Mouse (Mus musculus) olfactory bulb, adult 2 months (tissue): ENCODE measurements around the gene Ikzf1. TPM values are rescaled to one million over a fixed set of nuclear protein-coding genes. Genes with fewer than 3 reads are reported as not detected.

Source experiments
- H3K27ac ChIP-seq: fragments of 200-500 bp; 2 replicates; pipeline ENCODE4 v1.5.1; 2012; ENCODE audit warnings: low read depth, low read length; ENCODE audit not compliant: insufficient read depth
- H3K4me1 ChIP-seq: fragments of 200-500 bp; 2 replicates; pipeline ENCODE4 v1.6.1; 2012; ENCODE audit warnings: low read length; ENCODE audit not compliant: control insufficient read depth, insufficient read depth
- H3K4me3 ChIP-seq: fragments of 200-500 bp; 2 replicates; pipeline ENCODE4 v1.5.1; 2012; ENCODE audit warnings: mild to moderate bottlenecking, low read depth, low read length, moderate library complexity; ENCODE audit not compliant: insufficient read depth
- CTCF ChIP-seq: fragments of 200-500 bp; IDR thresholded peaks from 2 replicates; pipeline ENCODE4 v1.5.1; 2012; ENCODE audit warnings: low read depth, mild to moderate bottlenecking, low read length, moderate library complexity; ENCODE audit not compliant: insufficient read depth
- POLR2A ChIP-seq: fragments of 200-500 bp; IDR thresholded peaks from 2 replicates; pipeline ENCODE4 v1.6.1; 2012; ENCODE audit warnings: mild to moderate bottlenecking, low read depth, low read length, moderate library complexity; ENCODE audit not compliant: insufficient read depth
- WGBS: fragments of 180-500 bp; shearing (Covaris S2); methylation state at CpG from one replicate; pipeline ENCODE4 v1.1.7; 2018; 5-methylcytosine and 5-hydroxymethylcytosine counted together
- polyA plus RNA-seq: library from polyadenylated mRNA; stranded (reverse); fragments of >200 nt; gene quantifications from 2 replicates; pipeline ENCODE4 v1.2.4, GENCODE M21; 2012; ENCODE audit warnings: low replicate concordance; ENCODE audit not compliant: missing spikeins, insufficient read depth, insufficient read length

Ikzf1 gene
- 59.5 TPM in 1 of 2 replicates, not detected in the other for polyA plus RNA-seq

GRCm38 (mm10) chr11:11684930-11685852 is at the start of gene Ikzf1:
Ikzf1 (plus strand) TSS chr11:11685003.
- Histone ChIP-seq H3K4me1 (peaks cover 14% of the 10 kb centered on the region), H3K4me3 (peak within 1 kb of the TSS; percentile 50), H3K27ac (no peak within 1 kb of the TSS)
- 8% methylated on average over 100 of the region's 100 CpGs for WGBS
- TF ChIP-seq POLR2A (no peak), CTCF (no peak)

GRCm38 (mm10) chr11:11644303-11644702 is 40.5 kb upstream of the Ikzf1 start:
- H3K4me3 ChIP-seq: no peak overlapping the region
- TF ChIP-seq POLR2A: no peak
- no peak for TF ChIP-seq CTCF
- no peaks in the 10 kb centered on the region for H3K4me1 ChIP-seq
- no peak overlapping the region for H3K27ac ChIP-seq

- Histone ChIP-seq H3K27ac (no peak overlapping the region), H3K4me3 (no peak overlapping the region), H3K4me1 (no peaks in the 10 kb centered on the region)
- no peak for TF ChIP-seq CTCF
- no peak for TF ChIP-seq POLR2A
- WGBS: 89% methylated on average over 3 of the region's 3 CpGs
These were observed 28.4 kb upstream of the Ikzf1 start for GRCm38 (mm10) chr11:11656388-11656787.

- TF ChIP-seq CTCF (no peak), POLR2A (no peak)
- 76% methylated on average over 5 of the region's 5 CpGs for WGBS
- H3K4me1 ChIP-seq: no peaks in the 10 kb centered on the region
- H3K27ac ChIP-seq: no peak overlapping the region
- no peak overlapping the region for H3K4me3 ChIP-seq
These were observed 27.7 kb upstream of the Ikzf1 start for GRCm38 (mm10) chr11:11656995-11657530.

GRCm38 (mm10) chr11:11657634-11658033 is 27.2 kb upstream of the Ikzf1 start:
- TF ChIP-seq CTCF (no peak), POLR2A (no peak)
- Histone ChIP-seq H3K27ac (no peak overlapping the region), H3K4me3 (no peak overlapping the region), H3K4me1 (no peaks in the 10 kb centered on the region)
- 96% methylated on average over 4 of the region's 4 CpGs for WGBS

- Histone ChIP-seq H3K27ac (no peak overlapping the region), H3K4me1 (no peaks in the 10 kb centered on the region), H3K4me3 (no peak overlapping the region)
- TF ChIP-seq CTCF (no peak), POLR2A (no peak)
- 88% methylated on average over 4 of the region's 4 CpGs for WGBS
These were observed 26.0 kb upstream of the Ikzf1 start for GRCm38 (mm10) chr11:11658834-11659233.

GRCm38 (mm10) chr11:11660651-11661050 is 24.2 kb upstream of the Ikzf1 start:
- no peak for TF ChIP-seq POLR2A
- no peak for TF ChIP-seq CTCF
- Histone ChIP-seq H3K4me3 (no peak overlapping the region), H3K27ac (no peak overlapping the region), H3K4me1 (no peaks in the 10 kb centered on the region)
- WGBS: 92% methylated on average over 4 of the region's 4 CpGs

GRCm38 (mm10) chr11:11667254-11667921 is 17.4 kb upstream of the Ikzf1 start:
- TF ChIP-seq CTCF: no peak
- no peak for TF ChIP-seq POLR2A
- 80% methylated on average over 4 of the region's 4 CpGs for WGBS
- H3K4me3 ChIP-seq: no peak overlapping the region
- no peak overlapping the region for H3K27ac ChIP-seq
- no peaks in the 10 kb centered on the region for H3K4me1 ChIP-seq

- no peak for TF ChIP-seq POLR2A
- TF ChIP-seq CTCF: no peak
- no peak overlapping the region for H3K27ac ChIP-seq
- no peak overlapping the region for H3K4me3 ChIP-seq
- no peaks in the 10 kb centered on the region for H3K4me1 ChIP-seq
- 88% methylated on average over 3 of the region's 3 CpGs for WGBS
These were observed 16.9 kb upstream of the Ikzf1 start for GRCm38 (mm10) chr11:11667922-11668290.
